Mouse (Mus musculus) forebrain, embryonic 13.5 days (tissue): ENCODE data around the gene Sptbn2. TPM values are rescaled to one million over a fixed set of nuclear protein-coding genes. Genes with fewer than 3 reads are reported as not detected.
A peak's percentile ranks its signal among the peaks of the same experiment; 100 is the strongest.

Experiments
- ATAC-seq: fragments of 200-750 bp; cut with Nextera tagmentation; 2 replicates; pipeline ENCODE4 v1.8.0; 2017
- H3K27ac ChIP-seq: fragments of 300-500 bp; sonication (generic); 2 replicates; pipeline ENCODE4 v1.5.1; 2015; ENCODE audit warnings: inconsistent platforms, mild to moderate bottlenecking, moderate library complexity
- H3K27me3 ChIP-seq: fragments of 300-500 bp; sonication (generic); 2 replicates; pipeline ENCODE4 v1.6.1; 2015; ENCODE audit warnings: mild to moderate bottlenecking, inconsistent platforms
- H3K36me3 ChIP-seq: fragments of 300-500 bp; sonication (generic); 2 replicates; pipeline ENCODE4 v1.6.1; 2015; ENCODE audit warnings: mild to moderate bottlenecking, inconsistent platforms; ENCODE audit not compliant: poor library complexity, severe bottlenecking
- H3K4me1 ChIP-seq: fragments of 300-500 bp; sonication (generic); 2 replicates; pipeline ENCODE4 v1.6.1; 2015; ENCODE audit warnings: inconsistent platforms
- H3K4me2 ChIP-seq: fragments of 300-500 bp; sonication (generic); 2 replicates; pipeline ENCODE4 v1.6.1; 2015; ENCODE audit warnings: inconsistent platforms, mild to moderate bottlenecking, moderate library complexity
- H3K4me3 ChIP-seq: fragments of 300-500 bp; sonication (generic); 2 replicates; pipeline ENCODE4 v1.5.1; 2015; ENCODE audit warnings: mild to moderate bottlenecking, inconsistent platforms
- H3K9ac ChIP-seq: fragments of 300-500 bp; sonication (generic); 2 replicates; pipeline ENCODE4 v1.6.1; 2015; ENCODE audit warnings: mild to moderate bottlenecking, inconsistent platforms
- H3K9me3 ChIP-seq: fragments of 300-500 bp; sonication (generic); replicated peaks from 2 replicates; pipeline ENCODE4 v1.6.1; 2016; ENCODE audit warnings: inconsistent platforms
- WGBS: fragments of 180-500 bp; shearing (Covaris S2); methylation state at CpG from one replicate; pipeline ENCODE4 v1.1.7; 2015; 5-methylcytosine and 5-hydroxymethylcytosine counted together
- polyA plus RNA-seq: library from polyadenylated mRNA; unstranded; fragments of >200 nt; fragmentation: Nextera tagmentation; extraction: Ambion mirVana; gene quantifications from 2 replicates; pipeline ENCODE4 v1.2.1, GENCODE M21; 2015

Gene Sptbn2
- polyA plus RNA-seq, 1 experiment from 2014 or later = 18.1 TPM

GRCm38 (mm10) chr19:4793831-4794422 lies 83.0 kb downstream of the Sptbn2 start, which contains the start of gene Rbm4:
Rbm4 (minus strand) TSS chr19:4793901.
- H3K4me1 ChIP-seq = peaks cover 46% of the 10 kb centered on the region
- peak within 1 kb of the TSS; percentile 80 for H3K4me2 ChIP-seq
- H3K36me3 ChIP-seq = peaks cover 39% of the 10 kb centered on the region
- 1% methylated on average over 31 of the region's 31 CpGs for WGBS
- peak within 1 kb of the TSS; percentile 70 for H3K4me3 ChIP-seq
- peak within 1 kb of the TSS; percentile 76 for H3K9ac ChIP-seq
- H3K27me3 ChIP-seq = no peaks in the 10 kb centered on the region
- peak within 1 kb of the TSS; percentile 82 for H3K27ac ChIP-seq
- H3K9me3 ChIP-seq = no peaks in the 10 kb centered on the region
- ATAC-seq = peak; percentile 98

GRCm38 (mm10) chr19:4795929-4796328 lies 85.0 kb downstream of the Sptbn2 start:
- 82% methylated on average over 1 of the region's 1 CpGs for WGBS
- Histone ChIP-seq H3K27me3 (no peaks in the 10 kb centered on the region), H3K9me3 (no peaks in the 10 kb centered on the region), H3K4me2 (no peak overlapping the region), H3K4me1 (peaks cover 27% of the 10 kb centered on the region), H3K36me3 (peaks cover 47% of the 10 kb centered on the region), H3K4me3 (no peak overlapping the region), H3K27ac (no peak overlapping the region), H3K9ac (no peak overlapping the region)
- no peak for ATAC-seq

GRCm38 (mm10) chr19:4797846-4798245 lies 86.9 kb downstream of the Sptbn2 start:
- peaks cover 10% of the 10 kb centered on the region for H3K4me1 ChIP-seq
- WGBS = 94% methylated on average over 2 of the region's 2 CpGs
- no peak overlapping the region for H3K9ac ChIP-seq
- no peaks in the 10 kb centered on the region for H3K9me3 ChIP-seq
- no peak overlapping the region for H3K4me3 ChIP-seq
- H3K27ac ChIP-seq = no peak overlapping the region
- no peak for ATAC-seq
- H3K4me2 ChIP-seq = no peak overlapping the region
- no peaks in the 10 kb centered on the region for H3K27me3 ChIP-seq
- H3K36me3 ChIP-seq = peaks cover 54% of the 10 kb centered on the region

- Histone ChIP-seq H3K4me3 (no peak overlapping the region), H3K27me3 (no peaks in the 10 kb centered on the region), H3K27ac (no peak overlapping the region), H3K4me1 (peaks cover 8% of the 10 kb centered on the region), H3K9ac (no peak overlapping the region), H3K9me3 (no peaks in the 10 kb centered on the region), H3K4me2 (no peak overlapping the region), H3K36me3 (peaks cover 65% of the 10 kb centered on the region)
- WGBS = 92% methylated on average over 5 of the region's 5 CpGs
- no peak for ATAC-seq
Observed at GRCm38 (mm10) chr19:4799083-4799482, 88.1 kb downstream of the Sptbn2 start.

Other genes starting within 250 kb of the Sptbn2 start
- gene Syt12, start 233.7 kb upstream of the Sptbn2 start, polyA plus RNA-seq = 1.0 and 1.3 TPM in 2 replicates
- not detected in 2 replicates for gene 2010003K11Rik, start 212.6 kb upstream of the Sptbn2 start, polyA plus RNA-seq
- gene Pcx, start 200.7 kb upstream of the Sptbn2 start, polyA plus RNA-seq = 15.9 and 17.3 TPM in 2 replicates
- 7.5 and 7.9 TPM in 2 replicates for gene Lrfn4, start 95.5 kb upstream of the Sptbn2 start, polyA plus RNA-seq
- 50.9 and 63.4 TPM in 2 replicates for gene Rce1, start 85.5 kb upstream of the Sptbn2 start, polyA plus RNA-seq
- 4.1 and 5.8 TPM in 2 replicates for gene Gm960, start 12.5 kb upstream of the Sptbn2 start, polyA plus RNA-seq
- 188 and 192 TPM in 2 replicates for gene Rbm4b, start 45.3 kb downstream of the Sptbn2 start, polyA plus RNA-seq
- 103 TPM in 2 replicates for gene Rbm4, start 82.7 kb downstream of the Sptbn2 start, polyA plus RNA-seq
- gene Gm21992, start 100.4 kb downstream of the Sptbn2 start, polyA plus RNA-seq = 43.0 and 47.4 TPM in 2 replicates
- gene Rbm14, start 100.5 kb downstream of the Sptbn2 start, polyA plus RNA-seq = 88.3 and 95.3 TPM in 2 replicates
- 42.0 and 47.0 TPM in 2 replicates for gene Ccs, start 128.2 kb downstream of the Sptbn2 start, polyA plus RNA-seq
- gene Ccdc87, start 128.2 kb downstream of the Sptbn2 start, polyA plus RNA-seq = 0.23 and 0.39 TPM in 2 replicates
- 31.3 and 34.5 TPM in 2 replicates for gene Ctsf, start 144.0 kb downstream of the Sptbn2 start, polyA plus RNA-seq
- 0.64 and 0.97 TPM in 2 replicates for gene Actn3, start 166.7 kb downstream of the Sptbn2 start, polyA plus RNA-seq
- 17.1 and 20.1 TPM in 2 replicates for gene Zdhhc24, start 167.5 kb downstream of the Sptbn2 start, polyA plus RNA-seq
- gene Bbs1, start 195.5 kb downstream of the Sptbn2 start, polyA plus RNA-seq = 8.9 and 10.8 TPM in 2 replicates
- gene Dpp3, start 217.1 kb downstream of the Sptbn2 start, polyA plus RNA-seq = 118 and 132 TPM in 2 replicates
- 5.7 TPM in 2 replicates for gene Peli3, start 232.0 kb downstream of the Sptbn2 start, polyA plus RNA-seq